Mouse (Mus musculus) cortical plate, adult 2 months (tissue): Measurements from ENCODE around the gene Rab8b.

Experiments used
- CTCF ChIP-seq: fragments of 200-500 bp; IDR thresholded peaks from 2 replicates; pipeline ENCODE4 v1.5.1; 2011; ENCODE audit warnings: mild to moderate bottlenecking, control low read depth, low read length; ENCODE audit not compliant: insufficient read depth; ENCODE audit errors: extremely low read depth
- POLR2A ChIP-seq: fragments of 200-500 bp; IDR thresholded peaks from 2 replicates; pipeline ENCODE4 v1.6.1; 2011; ENCODE audit warnings: mild to moderate bottlenecking, low read length, control low read depth; ENCODE audit not compliant: insufficient read depth; ENCODE audit errors: extremely low read depth

DNA sequence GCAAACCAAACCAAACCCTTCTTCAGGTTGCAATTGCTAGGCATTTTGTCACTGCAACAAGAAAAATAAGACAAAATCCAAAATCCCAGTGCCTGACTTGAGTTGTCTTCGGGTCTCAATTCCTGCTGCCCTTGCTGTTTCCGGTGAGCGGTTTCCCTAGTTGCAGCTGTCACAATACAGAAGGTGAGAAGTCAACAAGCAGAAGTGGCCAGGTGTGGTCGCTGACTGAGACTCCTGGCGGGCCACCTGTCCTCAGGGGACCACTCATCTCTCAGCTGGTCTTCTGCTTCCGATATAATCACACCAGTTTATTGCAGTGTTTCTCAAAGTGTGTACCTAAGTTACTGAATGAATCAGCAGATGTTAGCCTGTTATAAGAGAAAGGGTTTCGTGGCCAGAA lies 10.9 kb upstream of the Rab8b start:
- TF ChIP-seq POLR2A, result no peak
- no peak for TF ChIP-seq CTCF
